Mouse (Mus musculus): ENCODE results near the gene Adamtsl5. TPM values are rescaled to one million over a fixed set of nuclear protein-coding genes. Genes with fewer than 3 reads are reported as not detected.

Gene Adamtsl5
- total and polyA plus RNA-seq, 2 experiments from 2014 or later, result 1.0 to 1.2 TPM

- Histone ChIP-seq H3K27ac (no peak within 1 kb of the TSS), H3K27me3 (ENCODE audit: insufficient read depth, low read length) (no peaks in the 10 kb centered on the region), H3K9me3 (ENCODE audit: low read length) (no peaks in the 10 kb centered on the region), H3K36me3 (ENCODE audit: insufficient read depth, low read length) (no peaks in the 10 kb centered on the region), H3K4me3 (ENCODE audit: low read length) (peak within 1 kb of the TSS; percentile 44), H3K9ac (replicated peaks; ENCODE audit: low read length) (peak within 1 kb of the TSS; percentile 50), H3K4me1 (ENCODE audit: insufficient read depth, low read length) (peaks cover 6% of the 10 kb centered on the region), H3K4me2 (ENCODE audit: low read depth, low read length) (peak within 1 kb of the TSS; percentile 74)
- no peak for TF ChIP-seq CTCF (IDR thresholded peaks at IDR 0.05; ENCODE audit: low read depth)
- DNase-seq (ENCODE audit: low spot score), result peak; percentile 98
- ATAC-seq, result peak; percentile 97
- WGBS, result 5% methylated on average over 36 of the region's 36 CpGs
These were observed 18.7 kb downstream of the Adamtsl5 start, which contains the start of the genes Pcsk4 and Reep6 for GRCm38 (mm10) chr10:80329273-80330081. Gene Pcsk4, minus strand, starts transcription at chr10:80329498. Gene Reep6, plus strand, starts transcription at chr10:80329953.

- Histone ChIP-seq H3K36me3 (ENCODE audit: insufficient read depth, low read length) (no peaks in the 10 kb centered on the region), H3K27ac (no peak overlapping the region), H3K4me3 (ENCODE audit: low read length) (no peak overlapping the region), H3K4me1 (ENCODE audit: insufficient read depth, low read length) (peaks cover 14% of the 10 kb centered on the region; the same call in 1 of the 2 replicates), H3K9me3 (ENCODE audit: low read length) (no peaks in the 10 kb centered on the region), H3K4me2 (ENCODE audit: low read depth, low read length) (no peak overlapping the region), H3K27me3 (ENCODE audit: insufficient read depth, low read length) (no peaks in the 10 kb centered on the region), H3K9ac (replicated peaks; ENCODE audit: low read length) (no peak overlapping the region)
- no peak for ATAC-seq
- DNase-seq (ENCODE audit: low spot score), result no peak
- no peak for TF ChIP-seq CTCF (IDR thresholded peaks at IDR 0.05; ENCODE audit: low read depth)
- 88% methylated on average over 21 of the region's 21 CpGs for WGBS
These were observed 23.2 kb downstream of the Adamtsl5 start for GRCm38 (mm10) chr10:80325045-80325444.

GRCm38 (mm10) chr10:80324120-80325037 lies 23.8 kb downstream of the Adamtsl5 start:
- Histone ChIP-seq H3K9ac (replicated peaks; ENCODE audit: low read length) (no peak overlapping the region), H3K27me3 (ENCODE audit: insufficient read depth, low read length) (no peaks in the 10 kb centered on the region), H3K4me3 (ENCODE audit: low read length) (peak overlapping the region; percentile 45), H3K27ac (no peak overlapping the region), H3K4me1 (ENCODE audit: insufficient read depth, low read length) (peaks cover 14% of the 10 kb centered on the region; the same call in 1 of the 2 replicates), H3K36me3 (ENCODE audit: insufficient read depth, low read length) (no peaks in the 10 kb centered on the region), H3K9me3 (ENCODE audit: low read length) (no peaks in the 10 kb centered on the region), H3K4me2 (ENCODE audit: low read depth, low read length) (peak overlapping the region; percentile 84)
- DNase-seq (ENCODE audit: low spot score) (no peak), ATAC-seq (no peak)
- 75% methylated on average over 17 of the region's 17 CpGs for WGBS
- no peak for TF ChIP-seq CTCF (IDR thresholded peaks at IDR 0.05; ENCODE audit: low read depth)

- Histone ChIP-seq H3K36me3 (ENCODE audit: insufficient read depth, low read length) (no peaks in the 10 kb centered on the region), H3K4me2 (ENCODE audit: low read depth, low read length) (peak overlapping the region; percentile 84), H3K4me1 (ENCODE audit: insufficient read depth, low read length) (peaks cover 14% of the 10 kb centered on the region; the same call in 1 of the 2 replicates), H3K27me3 (ENCODE audit: insufficient read depth, low read length) (no peaks in the 10 kb centered on the region), H3K9ac (replicated peaks; ENCODE audit: low read length) (peak overlapping the region; percentile 53), H3K4me3 (ENCODE audit: low read length) (peak overlapping the region; percentile 45), H3K9me3 (ENCODE audit: low read length) (no peaks in the 10 kb centered on the region), H3K27ac (peak overlapping the region; percentile 48; the same call in 1 of the 2 replicates)
- DNase-seq (ENCODE audit: low spot score) (peak; percentile 35), ATAC-seq (peak; percentile 30; the same call in 1 of the 2 replicates)
- no peak for TF ChIP-seq CTCF (IDR thresholded peaks at IDR 0.05; ENCODE audit: low read depth)
- 2% methylated on average over 38 of the region's 46 CpGs for WGBS
These were observed 24.7 kb downstream of the Adamtsl5 start for GRCm38 (mm10) chr10:80323261-80324119.

DNA sequence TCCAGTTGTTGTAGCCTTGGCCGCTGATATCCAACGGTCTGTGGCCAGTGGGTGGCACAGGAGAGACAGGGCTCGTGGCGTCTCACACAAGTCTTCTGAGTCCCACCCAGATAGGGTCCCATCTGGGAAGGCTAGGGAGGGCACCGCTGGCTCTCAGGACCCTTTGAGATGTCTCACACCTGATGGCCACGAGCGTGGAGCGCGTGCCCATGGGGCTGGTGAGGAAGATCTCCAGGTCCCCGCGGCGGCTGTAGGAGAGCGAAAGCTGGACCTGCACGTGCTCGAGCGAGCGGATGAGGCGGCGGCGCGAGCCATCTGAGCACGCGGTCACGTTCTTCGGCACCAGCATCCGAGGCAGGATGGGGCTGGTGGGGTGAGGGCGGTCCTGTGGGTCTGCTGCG lies 25.4 kb downstream of the Adamtsl5 start:
- H3K4me3 ChIP-seq (ENCODE audit: low read length), result peak overlapping the region; percentile 45
- H3K4me1 ChIP-seq (ENCODE audit: insufficient read depth, low read length), result peaks cover 14% of the 10 kb centered on the region; the same call in 1 of the 2 replicates
- H3K9me3 ChIP-seq (ENCODE audit: low read length), result no peaks in the 10 kb centered on the region
- peak; percentile 39 for TF ChIP-seq CTCF (IDR thresholded peaks at IDR 0.05; ENCODE audit: low read depth)
- H3K9ac ChIP-seq (replicated peaks; ENCODE audit: low read length), result peak overlapping the region; percentile 53
- DNase-seq (ENCODE audit: low spot score) (no peak), ATAC-seq (peak; percentile 11; the same call in 1 of the 2 replicates)
- H3K27ac ChIP-seq, result peak overlapping the region; percentile 48; the same call in 1 of the 2 replicates
- 3% methylated on average over 28 of the region's 28 CpGs for WGBS
- no peaks in the 10 kb centered on the region for H3K36me3 ChIP-seq (ENCODE audit: insufficient read depth, low read length)
- peak overlapping the region; percentile 84 for H3K4me2 ChIP-seq (ENCODE audit: low read depth, low read length)
- no peaks in the 10 kb centered on the region for H3K27me3 ChIP-seq (ENCODE audit: insufficient read depth, low read length)
